Mouse (Mus musculus) cerebellum, adult 9-10 months (tissue): ENCODE results near the gene Gm8267.
"Not testable (repeated sequence)": the region's sequence is repeated elsewhere in the genome, so short reads cannot be mapped to it uniquely, and the experiment has no call there.

Source experiments
- DNase-seq: peaks from one replicate; pipeline ENCODE4 v3.0.0; 2022

The Gm8267 gene

DNA sequence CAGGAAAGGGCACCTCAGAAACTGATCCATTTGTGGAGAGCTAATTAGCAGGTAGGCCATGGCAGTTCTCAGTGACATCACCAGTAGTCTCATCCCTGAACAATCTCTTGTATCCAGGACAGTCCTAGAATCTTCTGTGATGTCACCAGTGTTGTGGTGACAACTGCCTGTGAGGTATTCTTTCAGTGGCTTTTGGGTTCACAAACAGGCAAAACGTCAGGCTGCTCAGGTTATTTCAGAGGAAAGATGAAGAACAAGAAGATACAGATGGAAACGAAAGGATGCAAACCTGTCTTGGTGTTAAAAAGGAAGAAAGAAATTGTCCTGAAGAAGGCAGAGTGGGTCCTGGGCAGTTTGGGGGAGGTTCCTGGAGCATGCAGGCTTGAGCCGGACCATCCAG is at the start of gene Gm8267:
Gene Gm8267 (minus strand): TSS at position 101 of the 400 bp plus-strand sequence.
- no peak for DNase-seq

DNA sequence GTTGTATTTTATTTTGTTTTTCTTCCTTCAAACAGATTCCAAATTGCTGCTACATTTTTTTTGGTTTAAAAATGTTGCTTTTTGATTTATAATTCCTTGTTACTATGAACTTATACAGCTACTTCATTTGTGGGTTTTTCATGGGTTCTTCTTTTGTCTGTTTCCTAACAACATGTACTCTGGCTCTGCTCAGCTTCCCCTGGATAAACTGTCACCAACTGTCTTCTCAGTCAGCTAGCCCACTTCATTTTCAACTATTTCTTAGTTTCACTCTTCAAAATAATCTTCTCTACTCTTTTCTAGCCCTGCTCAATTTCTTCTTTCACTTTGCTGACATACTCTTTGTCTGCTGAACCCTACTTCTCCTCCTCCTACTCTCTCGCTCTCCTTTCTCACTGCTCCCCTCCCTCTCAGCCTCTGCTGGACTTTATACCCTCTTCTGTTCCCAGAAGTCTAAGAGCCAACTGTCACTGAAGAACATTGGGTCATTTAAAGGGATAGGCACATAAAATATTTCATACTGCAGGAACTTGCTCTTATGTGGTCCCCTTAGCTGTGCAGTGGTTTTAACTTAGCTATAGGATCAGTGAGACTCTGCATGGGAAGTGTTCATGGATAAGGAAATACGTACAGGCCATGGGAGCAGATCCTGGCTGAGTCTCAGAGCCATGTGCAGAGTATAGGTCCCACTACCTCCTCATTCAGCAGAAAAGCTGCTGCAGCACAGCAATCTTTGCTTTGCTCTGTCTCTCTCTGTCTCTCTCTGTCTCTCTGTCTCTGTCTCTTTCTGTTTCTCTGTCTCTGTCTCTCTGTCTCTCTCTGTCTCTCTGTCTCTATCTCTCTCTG is 39.6 kb upstream of the Gm8267 start:
- DNase-seq, result not testable (repeated sequence)

DNA sequence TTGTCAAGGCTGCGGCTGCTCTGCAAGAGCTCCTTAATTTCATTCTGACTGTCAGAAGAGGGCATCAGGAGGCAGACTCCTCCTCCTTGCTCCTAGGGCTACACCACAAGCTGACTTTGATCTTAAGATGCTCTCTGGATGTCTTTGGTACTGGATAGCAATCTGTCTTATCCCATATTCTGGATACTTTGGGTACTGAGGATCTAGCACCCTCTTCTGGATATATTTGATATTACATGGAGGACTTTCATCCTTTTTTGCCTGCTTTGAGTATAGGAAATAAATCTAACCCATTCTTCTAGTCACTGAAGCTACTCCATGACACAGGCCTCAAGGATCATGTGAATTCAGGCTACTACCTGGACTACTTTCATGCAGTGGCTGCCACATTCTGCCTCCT is 7.4 kb downstream of the Gm8267 start:
- DNase-seq, result peak; percentile 3

DNA sequence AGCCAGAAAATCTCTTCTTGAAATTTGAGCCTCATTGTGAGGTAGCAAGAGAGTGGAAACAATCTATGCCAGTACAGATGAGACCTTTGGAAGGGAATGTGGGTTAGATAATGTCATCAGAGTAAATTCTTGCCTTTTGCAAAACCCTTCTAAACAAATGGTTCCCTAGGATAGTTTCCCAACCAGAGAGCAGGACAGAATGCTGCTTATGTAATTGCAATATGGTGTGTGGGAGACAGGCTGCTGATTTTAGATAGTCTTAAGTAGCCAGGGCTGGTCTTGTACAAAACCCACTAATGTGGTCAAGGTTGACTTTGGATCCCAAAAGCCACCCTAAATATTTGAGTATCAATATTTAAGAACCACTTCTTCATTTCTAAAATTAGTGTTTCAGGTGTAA is 19.4 kb downstream of the Gm8267 start:
- not testable (repeated sequence) for DNase-seq

DNA sequence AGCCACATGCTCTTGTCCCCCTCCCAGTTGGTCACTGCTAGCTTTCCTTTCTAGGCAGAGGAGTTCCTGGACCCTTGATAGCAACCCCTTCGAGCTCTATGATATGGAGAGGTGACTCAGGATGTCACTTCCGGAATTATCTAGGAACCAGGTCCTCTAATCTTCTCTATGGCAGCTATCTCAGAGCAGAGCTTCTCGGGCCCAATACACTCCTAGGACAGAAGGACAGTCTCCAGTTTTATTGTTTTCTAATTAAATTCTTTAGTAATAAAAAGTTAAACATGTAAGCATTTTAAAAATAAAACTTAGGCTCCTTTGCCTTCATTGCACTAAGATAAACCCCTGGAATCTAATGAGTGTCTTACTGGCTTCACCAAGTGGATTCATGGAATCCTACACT is 43.8 kb downstream of the Gm8267 start, which contains the start of gene Gm8257:
Gene Gm8257 (minus strand): TSS at position 101 of the 400 bp plus-strand sequence.
- DNase-seq, result not testable (repeated sequence)
